ENCODE assay signal across 7 mouse cellular contexts in genomic region chr7:49246240-49246578, GRCm38 (mm10).
DNase-seq lines count a peak whose midpoint lies in the region; ATAC-seq and TF ChIP-seq lines count a peak whose summit lies in the region.

No protein-coding gene starts in this region.

- no peak for DNase-seq in lung, postnatal 0 days (ENCODE audit: low spot score)
- DNase-seq in lung, postnatal 36 days = no peak
- no peak for DNase-seq in cerebellum, adult 11 months

- TF ChIP-seq CTCF in lung, postnatal 0 days (IDR thresholded peaks at IDR 0.05) = no peak; the same call in 1 of the 2 replicates

- H3K4me1 ChIP-seq in lung, postnatal 0 days (ENCODE audit: insufficient read depth, low read depth, low read length) = peaks cover 17% of the 10 kb centered on the region; the same call in 1 of the 2 replicates
- H3K4me1 ChIP-seq in forebrain, embryonic 12.5 days = peaks cover 26% of the 10 kb centered on the region
- peaks cover 44% of the 10 kb centered on the region for H3K4me1 ChIP-seq in limb, embryonic 15.5 days
- peaks cover 35% of the 10 kb centered on the region for H3K4me1 ChIP-seq in stomach, embryonic 15.5 days

- no peaks in the 10 kb centered on the region for H3K27me3 ChIP-seq in lung, postnatal 0 days (replicated peaks; ENCODE audit: insufficient read depth, low read length)
- peaks cover 64% of the 10 kb centered on the region for H3K27me3 ChIP-seq in forebrain, embryonic 12.5 days
- H3K27me3 ChIP-seq in limb, embryonic 15.5 days = peaks cover 49% of the 10 kb centered on the region
- H3K27me3 ChIP-seq in stomach, embryonic 15.5 days (replicated peaks) = peaks cover 14% of the 10 kb centered on the region

- 0 out of 2 replicates have a peak overlapping the region, but pooled peaks have one; percentile 43 for H3K27ac ChIP-seq in lung, postnatal 0 days (ENCODE audit: low read length)
- H3K27ac ChIP-seq in forebrain, embryonic 12.5 days = peak overlapping the region; percentile 9; the same call in 1 of the 2 replicates
- H3K27ac ChIP-seq in limb, embryonic 15.5 days = no peak overlapping the region
- peak overlapping the region; percentile 63; the same call in 1 of the 2 replicates for H3K27ac ChIP-seq in stomach, embryonic 15.5 days

- WGBS in lung, postnatal 0 days = under 1% methylated on average over 31 of the region's 31 CpGs
- under 1% methylated on average over 31 of the region's 31 CpGs for WGBS in forebrain, embryonic 12.5 days
- WGBS in limb, embryonic 15.5 days = under 1% methylated on average over 31 of the region's 31 CpGs
- under 1% methylated on average over 31 of the region's 31 CpGs for WGBS in stomach, embryonic 15.5 days

- no peak for ATAC-seq in lung, postnatal 0 days
- ATAC-seq in forebrain, embryonic 12.5 days (ENCODE audit: low FRiP score) = no peak
- ATAC-seq in limb, embryonic 15.5 days (ENCODE audit: insufficient number of reproducible peaks, low FRiP score, low TSS enrichment, low read depth) = no peak
- no peak for ATAC-seq in stomach, embryonic 15.5 days (ENCODE audit: insufficient read depth, low FRiP score, low read depth)
- no peak for ATAC-seq in erythroid progenitor cell, adult 5-6 weeks (replicated peaks; ENCODE audit: low FRiP score, poor library complexity, severe bottlenecking)

- H3K9me3 ChIP-seq in lung, postnatal 0 days (ENCODE audit: low read length) = no peaks in the 10 kb centered on the region
- no peaks in the 10 kb centered on the region for H3K9me3 ChIP-seq in forebrain, embryonic 12.5 days
- H3K9me3 ChIP-seq in limb, embryonic 15.5 days = no peaks in the 10 kb centered on the region
- no peaks in the 10 kb centered on the region for H3K9me3 ChIP-seq in stomach, embryonic 15.5 days

- H3K9ac ChIP-seq in lung, postnatal 0 days (replicated peaks; ENCODE audit: low read depth) = peak overlapping the region; percentile 29; the same call in 1 of the 2 replicates
- H3K9ac ChIP-seq in forebrain, embryonic 12.5 days = peak overlapping the region; percentile 52
- H3K9ac ChIP-seq in limb, embryonic 15.5 days = peak overlapping the region; percentile 35
- H3K9ac ChIP-seq in stomach, embryonic 15.5 days = peak overlapping the region; percentile 56

- H3K4me3 ChIP-seq in lung, postnatal 0 days (ENCODE audit: low read depth, low read length) = peak overlapping the region; percentile 52
- peak overlapping the region; percentile 55 for H3K4me3 ChIP-seq in forebrain, embryonic 12.5 days (replicated peaks)
- peak overlapping the region; percentile 62 for H3K4me3 ChIP-seq in limb, embryonic 15.5 days
- H3K4me3 ChIP-seq in stomach, embryonic 15.5 days (replicated peaks) = peak overlapping the region; percentile 60

- no peaks in the 10 kb centered on the region for H3K36me3 ChIP-seq in lung, postnatal 0 days (ENCODE audit: insufficient read depth, low read length)
- no peaks in the 10 kb centered on the region for H3K36me3 ChIP-seq in forebrain, embryonic 12.5 days (replicated peaks)
- no peaks in the 10 kb centered on the region for H3K36me3 ChIP-seq in limb, embryonic 15.5 days
- no peaks in the 10 kb centered on the region for H3K36me3 ChIP-seq in stomach, embryonic 15.5 days

- no peak for TF ChIP-seq EP300 in lung, postnatal 0 days (IDR thresholded peaks at IDR 0.05)

- H3K4me2 ChIP-seq in lung, postnatal 0 days (replicated peaks; ENCODE audit: low read depth, low read length) = peak overlapping the region; percentile 88
- H3K4me2 ChIP-seq in forebrain, embryonic 12.5 days = peak overlapping the region; percentile 85
- H3K4me2 ChIP-seq in limb, embryonic 15.5 days = peak overlapping the region; percentile 99
- peak overlapping the region; percentile 99 for H3K4me2 ChIP-seq in stomach, embryonic 15.5 days
